ENCODE assay signal across 7 mouse cellular contexts in genomic region chr9:45838434-45839138, GRCm38 (mm10). TPM values are rescaled to one million over a fixed set of nuclear protein-coding genes. Genes with fewer than 3 reads are reported as not detected.
DNase-seq lines count a peak whose midpoint lies in the region; ATAC-seq and TF ChIP-seq lines count a peak whose summit lies in the region.

Gene Bace1, plus strand, starts transcription at chr9:45838580.

- intact Hi-C loops in left cerebral cortex, postnatal 4 days (cut with DNase I) = no loop called here

- H3K27me3 ChIP-seq in embryonic facial prominence, embryonic 13.5 days = no peaks in the 10 kb centered on the region
- no peaks in the 10 kb centered on the region for H3K27me3 ChIP-seq in kidney, adult 2 months (replicated peaks; ENCODE audit: control insufficient read depth, insufficient read depth, low read length)
- H3K27me3 ChIP-seq in midbrain, embryonic 10.5 days (ENCODE audit: low read depth, poor library complexity, severe bottlenecking) = no peaks in the 10 kb centered on the region
- 0 out of 2 replicates have a peak, but pooled peaks cover 3% of the 10 kb centered on the region for H3K27me3 ChIP-seq in small intestine, adult 2 months (ENCODE audit: control insufficient read depth, insufficient read depth, low read length)

- H3K4me1 ChIP-seq in bone marrow, adult 2 months (ENCODE audit: control insufficient read depth, insufficient read depth, low read length) = peaks cover 2% of the 10 kb centered on the region; the same call in 1 of the 2 replicates
- H3K4me1 ChIP-seq in embryonic facial prominence, embryonic 13.5 days = peaks cover 34% of the 10 kb centered on the region
- peaks cover 9% of the 10 kb centered on the region for H3K4me1 ChIP-seq in kidney, adult 2 months (ENCODE audit: control insufficient read depth, insufficient read depth, low read length)
- H3K4me1 ChIP-seq in midbrain, embryonic 10.5 days = peaks cover 44% of the 10 kb centered on the region
- 0 out of 2 replicates have a peak, but pooled peaks cover 2% of the 10 kb centered on the region for H3K4me1 ChIP-seq in small intestine, adult 2 months (ENCODE audit: control insufficient read depth, insufficient read depth, insufficient read length, low read length)

- peak within 1 kb of the TSS; percentile 70 for H3K4me3 ChIP-seq in bone marrow, adult 2 months (replicated peaks; ENCODE audit: control insufficient read depth, low read depth, low read length)
- peak within 1 kb of the TSS; percentile 88 for H3K4me3 ChIP-seq in embryonic facial prominence, embryonic 13.5 days
- peak within 1 kb of the TSS; percentile 84 for H3K4me3 ChIP-seq in kidney, adult 2 months (ENCODE audit: insufficient read depth, low read depth, low read length)
- peak within 1 kb of the TSS; percentile 89 for H3K4me3 ChIP-seq in midbrain, embryonic 10.5 days
- peak within 1 kb of the TSS; percentile 73 for H3K4me3 ChIP-seq in small intestine, adult 2 months (ENCODE audit: low read depth, low read length)

- H3K36me3 ChIP-seq in embryonic facial prominence, embryonic 13.5 days = no peaks in the 10 kb centered on the region
- H3K36me3 ChIP-seq in kidney, adult 2 months (ENCODE audit: control insufficient read depth, insufficient read depth, low read length) = no peaks in the 10 kb centered on the region
- no peaks in the 10 kb centered on the region for H3K36me3 ChIP-seq in midbrain, embryonic 10.5 days
- H3K36me3 ChIP-seq in small intestine, adult 2 months (ENCODE audit: control insufficient read depth, insufficient read depth, low read length) = no peaks in the 10 kb centered on the region

- TF ChIP-seq CTCF in bone marrow, adult 2 months (IDR thresholded peaks at IDR 0.05; ENCODE audit: control insufficient read depth, insufficient read depth, low read length) = no peak
- peak; percentile 25; the same call in 1 of the 2 replicates for TF ChIP-seq CTCF in kidney, adult 2 months (conservative IDR thresholded peaks at IDR 0.05; ENCODE audit: insufficient read depth, insufficient read length, low read depth, low read length)
- no peak for TF ChIP-seq CTCF in small intestine, adult 2 months (IDR thresholded peaks at IDR 0.05; ENCODE audit: extremely low read depth, insufficient read length, insufficient replicate concordance, low read depth, low read length)

- peak within 1 kb of the TSS; percentile 93 for H3K9ac ChIP-seq in embryonic facial prominence, embryonic 13.5 days

- ATAC-seq in embryonic facial prominence, embryonic 13.5 days (ENCODE audit: insufficient number of reproducible peaks, insufficient read depth, low FRiP score, low TSS enrichment, low read depth) = peak; percentile 77

- under 1% methylated on average over 39 of the region's 40 CpGs for WGBS in bone marrow, adult 2 months
- under 1% methylated on average over 40 of the region's 40 CpGs for WGBS in embryonic facial prominence, embryonic 13.5 days
- WGBS in kidney, adult 2 months = 1% methylated on average over 40 of the region's 40 CpGs
- under 1% methylated on average over 40 of the region's 40 CpGs for WGBS in midbrain, embryonic 10.5 days
- WGBS in small intestine, adult 2 months = 2% methylated on average over 39 of the region's 40 CpGs

- no peak for TF ChIP-seq POLR2A in bone marrow, adult 2 months (IDR thresholded peaks at IDR 0.05; ENCODE audit: borderline replicate concordance, control insufficient read depth, low read depth, low read length)
- TF ChIP-seq POLR2A in kidney, adult 2 months (IDR thresholded peaks at IDR 0.05; ENCODE audit: low read depth, low read length) = peak; percentile 60
- TF ChIP-seq POLR2A in small intestine, adult 2 months (IDR thresholded peaks at IDR 0.05; ENCODE audit: low read depth, low read length) = no peak

- H3K9me3 ChIP-seq in embryonic facial prominence, embryonic 13.5 days = no peaks in the 10 kb centered on the region
- no peaks in the 10 kb centered on the region for H3K9me3 ChIP-seq in midbrain, embryonic 10.5 days (replicated peaks)

- H3K27ac ChIP-seq in bone marrow, adult 2 months (ENCODE audit: control insufficient read depth, insufficient read depth, low read depth, low read length, poor library complexity) = peak within 1 kb of the TSS; percentile 17; the same call in 1 of the 2 replicates
- peak within 1 kb of the TSS; percentile 22; the same call in 1 of the 2 replicates for H3K27ac ChIP-seq in embryonic facial prominence, embryonic 13.5 days
- H3K27ac ChIP-seq in kidney, adult 2 months (ENCODE audit: insufficient read depth, low read depth, low read length) = peak within 1 kb of the TSS; percentile 14; the same call in 1 of the 2 replicates
- H3K27ac ChIP-seq in midbrain, embryonic 10.5 days (replicated peaks) = peak within 1 kb of the TSS; percentile 82
- H3K27ac ChIP-seq in small intestine, adult 2 months (ENCODE audit: insufficient read depth, low read depth, low read length) = no peak within 1 kb of the TSS

- H3K4me2 ChIP-seq in embryonic facial prominence, embryonic 13.5 days = peak within 1 kb of the TSS; percentile 99

- peak; percentile 98 for DNase-seq in heart, adult 11 months
- DNase-seq in kidney, adult 2 months = peak; percentile 89
- peak; percentile 94 for DNase-seq in left cerebral cortex, postnatal 4 days
- DNase-seq in midbrain, embryonic 10.5 days (ENCODE audit: low spot score) = peak; percentile 79

RNA-seq across cellular contexts. Expression of gene Bace1, which starts in this region (rescaled TPM):
- 4.9 and 5.3 TPM in 2 replicates for polyA plus RNA-seq in bone marrow, adult 2 months (2011; ENCODE audit: insufficient read depth, insufficient read length, low replicate concordance, missing spikeins)
- polyA plus RNA-seq in embryonic facial prominence, embryonic 13.5 days (2015; fragmentation: Nextera tagmentation; extraction: Ambion mirVana) = 34.4 and 35.5 TPM in 2 replicates
- polyA plus RNA-seq in kidney, adult 2 months (2012; rRNA removed) = 26.8 and 31.7 TPM in 2 replicates
- 10 to 100 TPM; 76.6 to 79.3 TPM for total RNA-seq in left cerebral cortex, postnatal 4 days (2021)
- 20.7 and 29.0 TPM in 2 replicates for polyA plus RNA-seq in midbrain, embryonic 10.5 days (2016; fragmentation: Nextera tagmentation; extraction: Ambion mirVana)
- 4.5 and 5.2 TPM in 2 replicates for polyA plus RNA-seq in small intestine, adult 2 months (2012; rRNA removed)
